Mouse (Mus musculus) E14TG2a.4 (cell line): ENCODE results near the gene Cyp4f40.
"Not testable (repeated sequence)": the region's sequence is repeated elsewhere in the genome, so short reads cannot be mapped to it uniquely, and the experiment has no call there.

Experiments
- CTCF ChIP-seq: conservative IDR thresholded peaks from 2 replicates; pipeline ENCODE4 v1.5.1; 2014; ENCODE audit warnings: low read length
- NANOG ChIP-seq: IDR thresholded peaks from 2 replicates; pipeline ENCODE4 v1.6.1; 2014; ENCODE audit warnings: borderline replicate concordance, low read length, mixed read lengths

GRCm38 (mm10) chr17:32726360-32726759 lies 67.7 kb downstream of the Cyp4f40 start:
- TF ChIP-seq CTCF, NANOG: not testable (repeated sequence)
